Mouse (Mus musculus) lung, embryonic 14.5 days (tissue): ENCODE results near the gene Afap1l2. TPM values are rescaled to one million over a fixed set of nuclear protein-coding genes. Genes with fewer than 3 reads are reported as not detected.

Experiments
- ATAC-seq: fragments of 200-750 bp; cut with Nextera tagmentation; 2 replicates; pipeline ENCODE4 v1.8.0; 2017; ENCODE audit warnings: mild to moderate bottlenecking, moderate TSS enrichment, moderate library complexity; ENCODE audit not compliant: insufficient read depth
- DNase-seq: peaks from one replicate; pipeline ENCODE4 v3.0.0-alpha.2; 2015
- H3K27ac ChIP-seq: fragments of 300-500 bp; sonication (generic); 2 replicates; pipeline ENCODE4 v1.5.1; 2014; ENCODE audit warnings: low read depth, mild to moderate bottlenecking, moderate library complexity
- H3K27me3 ChIP-seq: fragments of 300-500 bp; sonication (generic); 2 replicates; pipeline ENCODE4 v1.6.1; 2014; ENCODE audit warnings: low read length, control low read depth; ENCODE audit not compliant: insufficient read depth
- H3K36me3 ChIP-seq: fragments of 300-500 bp; sonication (generic); 2 replicates; pipeline ENCODE4 v1.6.1; 2014; ENCODE audit warnings: control low read depth; ENCODE audit not compliant: insufficient read depth
- H3K4me1 ChIP-seq: fragments of 300-500 bp; sonication (generic); 2 replicates; pipeline ENCODE4 v1.6.1; 2014; ENCODE audit warnings: antibody characterized with exemption, control low read depth; ENCODE audit not compliant: insufficient read depth
- H3K4me2 ChIP-seq: fragments of 300-500 bp; sonication (generic); 2 replicates; pipeline ENCODE4 v1.6.1; 2014; ENCODE audit warnings: mild to moderate bottlenecking
- H3K4me3 ChIP-seq: fragments of 300-500 bp; sonication (generic); 2 replicates; pipeline ENCODE4 v1.5.1; 2014; ENCODE audit warnings: low read depth, low read length
- H3K9ac ChIP-seq: fragments of 300-500 bp; sonication (generic); 2 replicates; pipeline ENCODE4 v1.6.1; 2014
- H3K9me3 ChIP-seq: fragments of 300-500 bp; sonication (generic); 2 replicates; pipeline ENCODE4 v1.6.1; 2016; ENCODE audit warnings: low read depth, low read length, control low read depth
- CTCF ChIP-seq: IDR thresholded peaks from 2 replicates; pipeline ENCODE4 v1.5.1; 2016; ENCODE audit warnings: antibody characterized with exemption, low read depth
- WGBS: fragments of 180-500 bp; shearing (Covaris S2); extraction: QIAGEN DNeasy Blood & Tissue Kit; methylation state at CpG from one replicate; pipeline ENCODE4 v1.1.7; 2014; 5-methylcytosine and 5-hydroxymethylcytosine counted together
- polyA plus RNA-seq: library from polyadenylated mRNA; unstranded; fragments of >200 nt; fragmentation: Nextera tagmentation; extraction: Ambion mirVana; gene quantifications from 2 replicates; pipeline ENCODE4 v1.2.1, GENCODE M21; 2014

Afap1l2 gene
- polyA plus RNA-seq, 1 experiment from 2014 or later = 24.2 TPM

GRCm38 (mm10) chr19:57007291-57007690 is 737 bp downstream of the Afap1l2 start:
- peak overlapping the region; percentile 66 for H3K9ac ChIP-seq
- ATAC-seq (no peak), DNase-seq (no peak)
- peaks cover 28% of the 10 kb centered on the region for H3K4me1 ChIP-seq
- no peaks in the 10 kb centered on the region for H3K9me3 ChIP-seq
- H3K36me3 ChIP-seq = no peaks in the 10 kb centered on the region
- H3K4me3 ChIP-seq = peak overlapping the region; percentile 61
- peak overlapping the region; percentile 94 for H3K4me2 ChIP-seq
- WGBS = 64% methylated on average over 16 of the region's 16 CpGs
- peak; percentile 6; the same call in 1 of the 2 replicates for TF ChIP-seq CTCF
- no peak overlapping the region for H3K27ac ChIP-seq
- H3K27me3 ChIP-seq = peaks cover 4% of the 10 kb centered on the region

GRCm38 (mm10) chr19:57006841-57007240 is 1.2 kb downstream of the Afap1l2 start:
- H3K4me3 ChIP-seq = peak overlapping the region; percentile 61
- H3K4me1 ChIP-seq = peaks cover 28% of the 10 kb centered on the region
- WGBS = 66% methylated on average over 13 of the region's 13 CpGs

GRCm38 (mm10) chr19:57005062-57005461 is 3.0 kb downstream of the Afap1l2 start:
- no peaks in the 10 kb centered on the region for H3K9me3 ChIP-seq
- no peak overlapping the region for H3K9ac ChIP-seq
- ATAC-seq (no peak), DNase-seq (peak; percentile 63)
- no peaks in the 10 kb centered on the region for H3K36me3 ChIP-seq
- no peak overlapping the region; the same call in 1 of the 2 replicates for H3K27ac ChIP-seq
- H3K4me3 ChIP-seq = no peak overlapping the region
- peaks cover 34% of the 10 kb centered on the region for H3K4me1 ChIP-seq
- no peak for TF ChIP-seq CTCF
- peaks cover 4% of the 10 kb centered on the region for H3K27me3 ChIP-seq
- H3K4me2 ChIP-seq = no peak overlapping the region
- 74% methylated on average over 4 of the region's 4 CpGs for WGBS

More at GRCm38 (mm10) chr19:57006841-57007240, 1.2 kb downstream of the Afap1l2 start:
- TF ChIP-seq CTCF = no peak
- Histone ChIP-seq H3K4me2 (peak overlapping the region; percentile 94), H3K9me3 (no peaks in the 10 kb centered on the region), H3K36me3 (no peaks in the 10 kb centered on the region), H3K27ac (no peak overlapping the region), H3K9ac (no peak overlapping the region; the same call in 1 of the 2 replicates), H3K27me3 (peaks cover 4% of the 10 kb centered on the region)
- DNase-seq = no peak
- no peak for ATAC-seq

- peak; percentile 80 for DNase-seq
- Histone ChIP-seq H3K4me3 (0 out of 2 replicates have a peak overlapping the region, but pooled peaks have one; percentile 9), H3K4me1 (peaks cover 38% of the 10 kb centered on the region), H3K9me3 (no peaks in the 10 kb centered on the region), H3K36me3 (no peaks in the 10 kb centered on the region), H3K9ac (no peak overlapping the region), H3K4me2 (peak overlapping the region; percentile 47), H3K27me3 (peaks cover 4% of the 10 kb centered on the region), H3K27ac (peak overlapping the region; percentile 80)
- no peak for TF ChIP-seq CTCF
- ATAC-seq = peak; percentile 41
- 23% methylated on average over 7 of the region's 7 CpGs for WGBS
These were observed 4.6 kb downstream of the Afap1l2 start for GRCm38 (mm10) chr19:57003460-57003810.

GRCm38 (mm10) chr19:57002741-57003459 is 5.1 kb downstream of the Afap1l2 start:
- DNase-seq (peak; percentile 58), ATAC-seq (peak; percentile 61)
- H3K27me3 ChIP-seq = peaks cover 4% of the 10 kb centered on the region
- no peak overlapping the region for H3K9ac ChIP-seq
- peak overlapping the region; percentile 47 for H3K4me2 ChIP-seq
- H3K4me1 ChIP-seq = peaks cover 40% of the 10 kb centered on the region
- no peaks in the 10 kb centered on the region for H3K36me3 ChIP-seq
- TF ChIP-seq CTCF = no peak; the same call in 1 of the 2 replicates
- H3K27ac ChIP-seq = peak overlapping the region; percentile 80
- 0 out of 2 replicates have a peak overlapping the region, but pooled peaks have one; percentile 9 for H3K4me3 ChIP-seq
- WGBS = 37% methylated on average over 12 of the region's 12 CpGs
- no peaks in the 10 kb centered on the region for H3K9me3 ChIP-seq

GRCm38 (mm10) chr19:57001926-57002325 is 6.1 kb downstream of the Afap1l2 start:
- whole genome bisulfite sequencing = 82% methylated on average over 4 of the region's 4 CpGs
- no peak for TF ChIP-seq CTCF
- no peak overlapping the region for H3K9ac ChIP-seq

GRCm38 (mm10) chr19:57000592-57000991 is 7.4 kb downstream of the Afap1l2 start:
- peaks cover 50% of the 10 kb centered on the region for H3K4me1 ChIP-seq

More at GRCm38 (mm10) chr19:57001926-57002325, 6.1 kb downstream of the Afap1l2 start:
- H3K27me3 ChIP-seq = no peaks in the 10 kb centered on the region
- ATAC-seq (no peak), DNase-seq (no peak)
- no peaks in the 10 kb centered on the region for H3K36me3 ChIP-seq
- H3K9me3 ChIP-seq = no peaks in the 10 kb centered on the region
- peaks cover 38% of the 10 kb centered on the region for H3K4me1 ChIP-seq
- no peak overlapping the region for H3K27ac ChIP-seq
- H3K4me3 ChIP-seq = no peak overlapping the region
- H3K4me2 ChIP-seq = no peak overlapping the region

More at GRCm38 (mm10) chr19:57000592-57000991, 7.4 kb downstream of the Afap1l2 start:
- H3K27me3 ChIP-seq = no peaks in the 10 kb centered on the region
- no peaks in the 10 kb centered on the region for H3K9me3 ChIP-seq
- TF ChIP-seq CTCF = no peak
- H3K27ac ChIP-seq = peak overlapping the region; percentile 6; the same call in 1 of the 2 replicates
- H3K4me3 ChIP-seq = no peak overlapping the region
- ATAC-seq (no peak), DNase-seq (no peak)
- no peak overlapping the region for H3K9ac ChIP-seq
- no peak overlapping the region for H3K4me2 ChIP-seq
- WGBS = 83% methylated on average over 5 of the region's 5 CpGs
- H3K36me3 ChIP-seq = no peaks in the 10 kb centered on the region
